Mouse (Mus musculus): ENCODE measurements around the gene Mcmbp.

Gene Mcmbp

GRCm38 (mm10) chr7:128740334-128740733, at the start of gene Mcmbp:
Gene Mcmbp (minus strand): TSS chr7:128740495.
- peak; percentile 98 for DNase-seq

GRCm38 (mm10) chr7:128790045-128790444, 49.8 kb upstream of the Mcmbp start:
- no peak for DNase-seq

GRCm38 (mm10) chr7:128781846-128782245, 41.6 kb upstream of the Mcmbp start:
- no peak for DNase-seq

- DNase-seq: peak in 1 of 2 experiments; percentile 18
Measured at GRCm38 (mm10) chr7:128779305-128779704, 39.0 kb upstream of the Mcmbp start.

- DNase-seq: no peak
Measured at GRCm38 (mm10) chr7:128777201-128777600, 36.9 kb upstream of the Mcmbp start.

GRCm38 (mm10) chr7:128766696-128767095, 26.4 kb upstream of the Mcmbp start:
- no peak for DNase-seq

- no peak for DNase-seq
Measured at GRCm38 (mm10) chr7:128758948-128759347, 18.7 kb upstream of the Mcmbp start.

- DNase-seq: no peak
Measured at GRCm38 (mm10) chr7:128755396-128755795, 15.1 kb upstream of the Mcmbp start.

- DNase-seq: no peak
Measured at GRCm38 (mm10) chr7:128752012-128752411, 11.7 kb upstream of the Mcmbp start.

GRCm38 (mm10) chr7:128750296-128750695, 10.0 kb upstream of the Mcmbp start:
- DNase-seq: no peak

- DNase-seq: peak; percentile 78 to 84
Measured at GRCm38 (mm10) chr7:128748758-128749157, 8.5 kb upstream of the Mcmbp start.

GRCm38 (mm10) chr7:128746151-128746550, 5.9 kb upstream of the Mcmbp start:
- no peak for DNase-seq

GRCm38 (mm10) chr7:128744684-128745485, 4.6 kb upstream of the Mcmbp start, which contains the start of gene Sec23ip:
Gene Sec23ip (plus strand): TSS chr7:128744943.
- peak; percentile 98 to 99 for DNase-seq

- no peak for DNase-seq
Measured at GRCm38 (mm10) chr7:128743898-128744297, 3.6 kb upstream of the Mcmbp start.

- DNase-seq: peak; percentile 73 to 77
Measured at GRCm38 (mm10) chr7:128739462-128740277, 625 bp downstream of the Mcmbp start.

GRCm38 (mm10) chr7:128739116-128739461, 1.2 kb downstream of the Mcmbp start:
- DNase-seq: no peak

GRCm38 (mm10) chr7:128738041-128738440, 2.3 kb downstream of the Mcmbp start:
- DNase-seq: no peak

GRCm38 (mm10) chr7:128731585-128731984, 8.7 kb downstream of the Mcmbp start:
- DNase-seq: no peak

GRCm38 (mm10) chr7:128728738-128729137, 11.6 kb downstream of the Mcmbp start:
- peak in 1 of 2 experiments; percentile 32 for DNase-seq

- no peak for DNase-seq
Measured at GRCm38 (mm10) chr7:128727701-128728100, 12.6 kb downstream of the Mcmbp start.

- no peak for DNase-seq
Measured at GRCm38 (mm10) chr7:128726999-128727398, 13.3 kb downstream of the Mcmbp start.

- DNase-seq: no peak
Measured at GRCm38 (mm10) chr7:128725189-128725588, 15.1 kb downstream of the Mcmbp start.

GRCm38 (mm10) chr7:128724761-128725160, 15.5 kb downstream of the Mcmbp start:
- DNase-seq: peak; percentile 81

GRCm38 (mm10) chr7:128717991-128718390, 22.3 kb downstream of the Mcmbp start:
- peak in 1 of 2 experiments; percentile 50 for DNase-seq
